Mouse (Mus musculus): Measurements from ENCODE around the gene Syt9. TPM values are rescaled to one million over a fixed set of nuclear protein-coding genes. Genes with fewer than 3 reads are reported as not detected.

The Syt9 gene
- polyA plus RNA-seq, 1 experiment from 2014 or later, result 2.5 TPM

DNA sequence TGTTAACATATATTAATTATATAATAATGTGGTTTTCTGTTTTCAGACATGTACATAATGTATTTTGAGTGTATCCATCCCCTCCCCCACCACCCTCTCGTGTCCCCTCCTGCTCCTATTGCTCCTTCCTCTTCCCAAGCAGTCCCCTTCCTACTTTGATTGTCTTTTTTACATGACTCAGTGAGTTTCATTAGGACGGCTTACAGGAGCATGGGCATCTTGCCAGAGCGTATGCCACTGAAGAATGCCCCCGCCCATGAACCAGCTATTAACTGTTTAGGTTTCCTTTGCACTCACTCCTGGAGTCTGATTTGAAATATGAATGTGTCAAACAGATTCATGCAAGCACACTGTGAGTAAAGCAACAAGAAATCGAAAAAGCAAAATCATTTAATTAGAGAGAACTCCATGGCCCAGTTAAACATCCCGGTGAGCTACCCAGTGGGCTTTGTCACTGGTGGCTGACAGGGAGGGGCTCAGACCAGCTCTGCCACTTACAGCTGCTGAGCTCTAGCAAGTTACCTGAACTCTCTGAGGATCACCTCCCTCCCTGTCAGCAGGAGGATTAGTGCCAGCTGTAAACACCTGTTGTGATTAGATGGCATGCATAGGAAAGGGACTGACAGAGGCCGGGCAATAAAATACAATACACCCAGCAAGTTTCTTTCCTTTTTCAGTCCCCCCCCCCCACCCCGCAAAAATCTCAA lies 146.3 kb downstream of the Syt9 start:
- ATAC-seq (ENCODE audit: insufficient number of reproducible peaks, low FRiP score, low TSS enrichment, low read depth) (peak; percentile 59), DNase-seq (ENCODE audit: low spot score) (no peak)
- Histone ChIP-seq H3K9ac (ENCODE audit: low read length) (no peak overlapping the region), H3K36me3 (ENCODE audit: control insufficient read depth, insufficient read depth, low read length) (no peaks in the 10 kb centered on the region), H3K9me3 (ENCODE audit: control insufficient read depth, low read length) (no peaks in the 10 kb centered on the region), H3K4me1 (ENCODE audit: control insufficient read depth, insufficient read depth, low read length) (no peaks in the 10 kb centered on the region), H3K4me2 (ENCODE audit: low read depth, severe bottlenecking) (no peak overlapping the region), H3K27ac (replicated peaks; ENCODE audit: low read depth, low read length) (no peak overlapping the region), H3K27me3 (ENCODE audit: control insufficient read depth, insufficient read depth, low read length) (no peaks in the 10 kb centered on the region), H3K4me3 (ENCODE audit: low read depth, low read length) (no peak overlapping the region)
- 59% methylated on average over 8 of the region's 8 CpGs for WGBS

DNA sequence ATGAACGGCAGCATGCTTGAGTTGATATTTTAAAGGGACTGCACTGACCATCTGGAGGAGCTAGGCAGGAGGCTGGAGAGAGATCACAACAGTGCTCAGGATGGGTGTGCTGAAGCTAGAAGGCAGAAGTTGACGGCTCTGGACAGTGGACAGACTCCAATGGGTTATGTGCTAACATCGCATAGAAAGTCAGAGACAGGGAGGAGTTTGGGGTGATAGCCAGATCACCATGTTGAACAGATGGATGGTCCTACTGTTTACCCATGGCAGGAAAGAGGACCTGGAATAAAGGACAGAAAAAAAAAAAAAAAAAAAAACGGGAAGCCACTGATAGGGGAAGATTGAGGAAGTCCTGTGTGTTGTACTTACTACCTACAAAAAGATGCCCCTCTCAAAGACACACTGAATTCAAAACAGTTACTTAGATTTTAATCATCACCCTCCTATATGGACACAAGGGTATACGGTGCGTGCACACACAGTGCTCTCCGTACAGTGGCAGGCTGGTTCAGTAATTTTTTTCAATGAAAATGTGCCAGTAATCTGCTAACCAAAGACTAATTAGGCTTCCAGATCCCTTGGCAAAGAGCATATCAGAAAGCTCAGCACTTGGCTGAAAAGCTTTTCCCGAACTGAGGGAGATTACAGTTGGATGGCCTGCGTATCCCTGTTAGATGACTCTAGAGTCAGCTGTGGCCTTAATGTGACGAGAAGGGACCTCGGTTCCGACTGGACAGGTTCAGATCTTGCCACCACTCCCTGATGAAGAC lies 148.9 kb downstream of the Syt9 start:
- whole genome bisulfite sequencing, result 88% methylated on average over 12 of the region's 12 CpGs
- no peak for ATAC-seq (ENCODE audit: insufficient number of reproducible peaks, low FRiP score, low TSS enrichment, low read depth)
- Histone ChIP-seq H3K27ac (replicated peaks; ENCODE audit: low read depth, low read length) (no peak overlapping the region), H3K9me3 (ENCODE audit: control insufficient read depth, low read length) (no peaks in the 10 kb centered on the region), H3K9ac (ENCODE audit: low read length) (no peak overlapping the region), H3K4me1 (ENCODE audit: control insufficient read depth, insufficient read depth, low read length) (no peaks in the 10 kb centered on the region), H3K4me2 (ENCODE audit: low read depth, severe bottlenecking) (no peak overlapping the region), H3K36me3 (ENCODE audit: control insufficient read depth, insufficient read depth, low read length) (no peaks in the 10 kb centered on the region), H3K4me3 (ENCODE audit: low read depth, low read length) (no peak overlapping the region), H3K27me3 (ENCODE audit: control insufficient read depth, insufficient read depth, low read length) (no peaks in the 10 kb centered on the region)
- DNase-seq (ENCODE audit: low spot score), result no peak

DNA sequence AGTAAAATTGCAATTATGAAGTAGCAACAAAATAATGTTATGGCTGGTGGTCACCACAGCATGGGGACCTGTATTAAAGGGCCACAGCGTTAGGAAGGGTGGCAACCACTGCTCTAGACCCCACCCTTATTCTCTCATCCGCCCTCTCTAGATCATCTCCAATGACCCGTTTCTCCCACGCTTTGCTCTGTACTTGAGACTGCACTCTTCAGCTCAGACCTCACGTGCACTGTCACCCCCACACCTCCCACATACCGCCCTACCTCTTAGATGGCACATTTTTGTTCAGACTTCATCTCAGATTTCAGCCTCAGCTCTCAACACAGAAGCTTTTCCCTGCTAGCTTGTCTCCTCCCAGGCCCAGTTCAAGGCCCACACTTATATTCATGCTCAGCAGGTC lies 150.9 kb downstream of the Syt9 start:
- no peaks in the 10 kb centered on the region for H3K4me1 ChIP-seq (ENCODE audit: control insufficient read depth, insufficient read depth, low read length)
- H3K36me3 ChIP-seq (ENCODE audit: control insufficient read depth, insufficient read depth, low read length), result no peaks in the 10 kb centered on the region
- no peak overlapping the region for H3K4me3 ChIP-seq (ENCODE audit: low read depth, low read length)
- WGBS, result 85% methylated on average over 6 of the region's 6 CpGs
- no peak overlapping the region for H3K9ac ChIP-seq (ENCODE audit: low read length)
- H3K27me3 ChIP-seq (ENCODE audit: control insufficient read depth, insufficient read depth, low read length), result no peaks in the 10 kb centered on the region
- ATAC-seq (ENCODE audit: insufficient number of reproducible peaks, low FRiP score, low TSS enrichment, low read depth) (no peak), DNase-seq (ENCODE audit: low spot score) (no peak)
- H3K27ac ChIP-seq (replicated peaks; ENCODE audit: low read depth, low read length), result no peak overlapping the region
- H3K4me2 ChIP-seq (ENCODE audit: low read depth, severe bottlenecking), result no peak overlapping the region
- no peaks in the 10 kb centered on the region for H3K9me3 ChIP-seq (ENCODE audit: control insufficient read depth, low read length)

DNA sequence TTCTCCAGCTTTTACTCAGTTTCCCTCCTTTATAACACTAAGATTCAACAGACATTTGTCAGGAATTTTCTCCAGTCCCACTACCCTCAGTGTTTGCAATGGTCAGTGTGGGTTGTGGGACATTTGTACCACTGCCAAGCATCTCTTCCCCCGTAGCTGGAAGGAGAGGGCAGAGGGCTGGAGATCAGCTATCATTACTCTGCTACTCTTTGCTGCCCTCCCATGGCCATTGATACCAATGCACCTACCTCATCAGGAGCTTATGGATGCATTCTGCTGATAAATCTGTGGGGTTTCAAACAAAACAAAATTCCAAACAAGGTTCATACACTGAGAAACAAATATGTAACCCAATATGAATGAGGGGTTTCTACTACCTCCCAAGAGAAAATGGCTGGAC lies 155.8 kb downstream of the Syt9 start:
- 25% methylated on average over 1 of the region's 1 CpGs for WGBS
- no peak overlapping the region for H3K9ac ChIP-seq (ENCODE audit: low read length)
- H3K27me3 ChIP-seq (ENCODE audit: control insufficient read depth, insufficient read depth, low read length), result no peaks in the 10 kb centered on the region
- no peaks in the 10 kb centered on the region for H3K9me3 ChIP-seq (ENCODE audit: control insufficient read depth, low read length)
- no peak; the same call in 1 of the 2 replicates for ATAC-seq (ENCODE audit: insufficient number of reproducible peaks, low FRiP score, low TSS enrichment, low read depth)
- H3K4me3 ChIP-seq (ENCODE audit: low read depth, low read length), result no peak overlapping the region
- DNase-seq (ENCODE audit: low spot score), result peak; percentile 57
- no peak overlapping the region for H3K27ac ChIP-seq (replicated peaks; ENCODE audit: low read depth, low read length)
- no peaks in the 10 kb centered on the region for H3K4me1 ChIP-seq (ENCODE audit: control insufficient read depth, insufficient read depth, low read length)
- no peaks in the 10 kb centered on the region for H3K36me3 ChIP-seq (ENCODE audit: control insufficient read depth, insufficient read depth, low read length)
- H3K4me2 ChIP-seq (ENCODE audit: low read depth, severe bottlenecking), result no peak overlapping the region

DNA sequence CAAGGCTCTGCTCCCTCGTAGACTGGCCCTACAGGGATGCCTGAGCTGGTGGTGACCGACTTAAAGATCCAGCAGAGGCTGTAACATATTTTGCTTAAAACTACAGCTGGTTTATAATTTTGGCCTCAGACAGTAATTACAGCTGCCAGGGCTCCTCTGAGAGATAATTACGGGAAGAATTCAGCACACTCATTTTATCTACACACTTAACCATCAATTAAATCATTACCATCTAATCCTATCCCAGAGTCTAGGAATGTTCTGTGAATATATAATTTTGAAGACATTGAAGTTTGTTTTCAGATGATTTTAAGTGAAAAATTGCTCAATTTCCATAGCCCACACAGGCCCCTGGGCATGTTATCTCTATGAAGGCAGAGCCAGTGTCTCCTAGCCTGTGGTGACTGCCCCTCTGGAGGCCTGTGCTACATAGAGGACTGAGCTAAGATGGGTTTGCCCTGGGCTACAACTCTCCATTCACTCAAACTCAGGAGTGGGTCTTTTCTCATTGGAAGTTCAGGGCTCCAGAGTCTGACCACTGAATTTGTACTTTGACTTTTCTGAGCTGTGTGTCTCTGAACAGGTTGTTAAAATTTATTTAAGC lies 157.7 kb downstream of the Syt9 start:
- Histone ChIP-seq H3K27ac (replicated peaks; ENCODE audit: low read depth, low read length) (no peak overlapping the region), H3K4me2 (ENCODE audit: low read depth, severe bottlenecking) (no peak overlapping the region), H3K27me3 (ENCODE audit: control insufficient read depth, insufficient read depth, low read length) (no peaks in the 10 kb centered on the region), H3K9me3 (ENCODE audit: control insufficient read depth, low read length) (no peaks in the 10 kb centered on the region), H3K9ac (ENCODE audit: low read length) (no peak overlapping the region), H3K4me1 (ENCODE audit: control insufficient read depth, insufficient read depth, low read length) (no peaks in the 10 kb centered on the region), H3K4me3 (ENCODE audit: low read depth, low read length) (no peak overlapping the region), H3K36me3 (ENCODE audit: control insufficient read depth, insufficient read depth, low read length) (no peaks in the 10 kb centered on the region)
- no peak for ATAC-seq (ENCODE audit: insufficient number of reproducible peaks, low FRiP score, low TSS enrichment, low read depth)
- no peak for DNase-seq (ENCODE audit: low spot score)
- 80% methylated on average over 3 of the region's 3 CpGs for WGBS

DNA sequence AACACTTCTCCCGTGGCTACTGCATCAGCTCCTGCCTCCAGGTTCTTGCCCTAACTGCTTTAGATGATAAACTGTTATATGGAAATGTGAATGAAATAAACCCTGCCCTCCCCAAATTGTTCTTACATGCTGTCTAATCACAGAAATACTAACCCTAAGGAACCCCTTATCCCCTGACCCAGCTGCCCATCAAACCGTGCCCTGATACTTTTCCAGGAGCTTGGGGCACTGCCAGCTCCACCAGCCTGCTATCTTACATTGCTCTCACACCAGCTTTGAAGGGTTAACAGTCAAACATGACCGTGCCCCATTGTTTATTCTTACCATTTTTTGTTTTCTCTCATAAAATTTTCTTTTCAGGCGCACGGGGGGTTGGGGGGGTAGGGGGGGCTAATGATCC lies 158.8 kb downstream of the Syt9 start:
- no peaks in the 10 kb centered on the region for H3K9me3 ChIP-seq (ENCODE audit: control insufficient read depth, low read length)
- ATAC-seq (ENCODE audit: insufficient number of reproducible peaks, low FRiP score, low TSS enrichment, low read depth) (no peak), DNase-seq (ENCODE audit: low spot score) (no peak)
- H3K9ac ChIP-seq (ENCODE audit: low read length), result no peak overlapping the region
- H3K4me1 ChIP-seq (ENCODE audit: control insufficient read depth, insufficient read depth, low read length), result no peaks in the 10 kb centered on the region
- 74% methylated on average over 5 of the region's 5 CpGs for WGBS
- no peak overlapping the region for H3K4me3 ChIP-seq (ENCODE audit: low read depth, low read length)
- no peaks in the 10 kb centered on the region for H3K27me3 ChIP-seq (ENCODE audit: control insufficient read depth, insufficient read depth, low read length)
- no peaks in the 10 kb centered on the region for H3K36me3 ChIP-seq (ENCODE audit: control insufficient read depth, insufficient read depth, low read length)
- no peak overlapping the region for H3K4me2 ChIP-seq (ENCODE audit: low read depth, severe bottlenecking)
- no peak overlapping the region for H3K27ac ChIP-seq (replicated peaks; ENCODE audit: low read depth, low read length)

DNA sequence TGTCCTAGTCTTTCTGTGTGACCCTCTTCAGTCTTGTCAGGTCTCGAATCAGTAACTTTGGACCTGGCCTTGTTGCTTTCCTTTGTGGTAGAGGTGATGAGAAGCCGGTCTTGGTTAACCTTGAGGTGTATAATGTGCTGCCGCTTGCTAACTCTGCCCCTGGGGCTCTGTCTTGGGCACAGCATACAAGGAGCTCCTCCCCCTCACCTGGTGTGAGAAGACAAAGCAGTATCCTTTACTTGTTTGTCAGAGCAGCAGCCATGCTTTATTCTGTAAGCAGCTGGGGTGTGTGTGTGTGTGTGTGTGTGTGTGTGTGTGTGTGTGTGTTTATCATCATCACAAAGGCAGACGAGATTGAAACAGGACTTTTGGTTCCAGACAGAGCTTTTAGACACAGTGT lies 164.8 kb downstream of the Syt9 start:
- Histone ChIP-seq H3K4me1 (ENCODE audit: control insufficient read depth, insufficient read depth, low read length) (no peaks in the 10 kb centered on the region), H3K4me3 (ENCODE audit: low read depth, low read length) (no peak overlapping the region), H3K9ac (ENCODE audit: low read length) (no peak overlapping the region), H3K4me2 (ENCODE audit: low read depth, severe bottlenecking) (no peak overlapping the region), H3K27ac (replicated peaks; ENCODE audit: low read depth, low read length) (no peak overlapping the region), H3K36me3 (ENCODE audit: control insufficient read depth, insufficient read depth, low read length) (no peaks in the 10 kb centered on the region), H3K27me3 (ENCODE audit: control insufficient read depth, insufficient read depth, low read length) (no peaks in the 10 kb centered on the region), H3K9me3 (ENCODE audit: control insufficient read depth, low read length) (no peaks in the 10 kb centered on the region)
- ATAC-seq (ENCODE audit: insufficient number of reproducible peaks, low FRiP score, low TSS enrichment, low read depth) (no peak), DNase-seq (ENCODE audit: low spot score) (no peak)
- WGBS, result 88% methylated on average over 4 of the region's 4 CpGs

DNA sequence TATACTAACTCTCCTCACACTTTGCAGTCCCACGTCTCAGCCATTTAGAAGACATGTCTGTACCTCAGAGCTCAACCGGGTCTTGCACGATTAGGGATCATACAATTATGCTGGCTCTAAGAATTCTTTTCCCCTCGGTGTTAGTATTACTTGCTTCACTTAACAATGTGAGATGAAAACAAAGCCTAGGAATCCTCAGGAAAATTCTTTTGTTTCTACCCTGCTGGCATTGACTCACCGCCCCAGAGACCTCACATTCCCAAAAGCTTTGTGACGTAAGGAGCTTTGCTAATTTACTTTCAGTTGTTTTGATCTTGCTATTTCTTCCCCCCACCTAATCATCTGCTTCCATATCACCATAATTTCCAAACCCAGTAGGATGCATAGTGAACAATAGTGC lies 166.0 kb downstream of the Syt9 start:
- 77% methylated on average over 6 of the region's 6 CpGs for WGBS
- no peak overlapping the region for H3K9ac ChIP-seq (ENCODE audit: low read length)
- no peak for ATAC-seq (ENCODE audit: insufficient number of reproducible peaks, low FRiP score, low TSS enrichment, low read depth)

More for the DNA sequence above, 166.0 kb downstream of the Syt9 start:
- Histone ChIP-seq H3K27ac (replicated peaks; ENCODE audit: low read depth, low read length) (no peak overlapping the region), H3K4me1 (ENCODE audit: control insufficient read depth, insufficient read depth, low read length) (no peaks in the 10 kb centered on the region), H3K36me3 (ENCODE audit: control insufficient read depth, insufficient read depth, low read length) (no peaks in the 10 kb centered on the region), H3K9me3 (ENCODE audit: control insufficient read depth, low read length) (no peaks in the 10 kb centered on the region), H3K4me2 (ENCODE audit: low read depth, severe bottlenecking) (no peak overlapping the region), H3K4me3 (ENCODE audit: low read depth, low read length) (no peak overlapping the region), H3K27me3 (ENCODE audit: control insufficient read depth, insufficient read depth, low read length) (no peaks in the 10 kb centered on the region)
- DNase-seq (ENCODE audit: low spot score), result no peak
